Mouse (Mus musculus) olfactory bulb, adult 2 months (tissue): ENCODE measurements at regions not wholly inside any gene's neighbourhood (a gene's known extent, or its start where the extent isn't known, plus 50 kb on each side); places are given as distances from the start of the nearest gene placed in this dataset.

ENCODE experiments used
- H3K27ac ChIP-seq: fragments of 200-500 bp; 2 replicates; pipeline ENCODE4 v1.5.1; 2012; ENCODE audit warnings: low read depth, low read length; ENCODE audit not compliant: insufficient read depth
- H3K4me1 ChIP-seq: fragments of 200-500 bp; 2 replicates; pipeline ENCODE4 v1.6.1; 2012; ENCODE audit warnings: low read length; ENCODE audit not compliant: control insufficient read depth, insufficient read depth
- H3K4me3 ChIP-seq: fragments of 200-500 bp; 2 replicates; pipeline ENCODE4 v1.5.1; 2012; ENCODE audit warnings: mild to moderate bottlenecking, low read depth, low read length, moderate library complexity; ENCODE audit not compliant: insufficient read depth
- CTCF ChIP-seq: fragments of 200-500 bp; IDR thresholded peaks from 2 replicates; pipeline ENCODE4 v1.5.1; 2012; ENCODE audit warnings: low read depth, mild to moderate bottlenecking, low read length, moderate library complexity; ENCODE audit not compliant: insufficient read depth
- POLR2A ChIP-seq: fragments of 200-500 bp; IDR thresholded peaks from 2 replicates; pipeline ENCODE4 v1.6.1; 2012; ENCODE audit warnings: mild to moderate bottlenecking, low read depth, low read length, moderate library complexity; ENCODE audit not compliant: insufficient read depth
- WGBS: fragments of 180-500 bp; shearing (Covaris S2); methylation state at CpG from one replicate; pipeline ENCODE4 v1.1.7; 2018; 5-methylcytosine and 5-hydroxymethylcytosine counted together

DNA sequence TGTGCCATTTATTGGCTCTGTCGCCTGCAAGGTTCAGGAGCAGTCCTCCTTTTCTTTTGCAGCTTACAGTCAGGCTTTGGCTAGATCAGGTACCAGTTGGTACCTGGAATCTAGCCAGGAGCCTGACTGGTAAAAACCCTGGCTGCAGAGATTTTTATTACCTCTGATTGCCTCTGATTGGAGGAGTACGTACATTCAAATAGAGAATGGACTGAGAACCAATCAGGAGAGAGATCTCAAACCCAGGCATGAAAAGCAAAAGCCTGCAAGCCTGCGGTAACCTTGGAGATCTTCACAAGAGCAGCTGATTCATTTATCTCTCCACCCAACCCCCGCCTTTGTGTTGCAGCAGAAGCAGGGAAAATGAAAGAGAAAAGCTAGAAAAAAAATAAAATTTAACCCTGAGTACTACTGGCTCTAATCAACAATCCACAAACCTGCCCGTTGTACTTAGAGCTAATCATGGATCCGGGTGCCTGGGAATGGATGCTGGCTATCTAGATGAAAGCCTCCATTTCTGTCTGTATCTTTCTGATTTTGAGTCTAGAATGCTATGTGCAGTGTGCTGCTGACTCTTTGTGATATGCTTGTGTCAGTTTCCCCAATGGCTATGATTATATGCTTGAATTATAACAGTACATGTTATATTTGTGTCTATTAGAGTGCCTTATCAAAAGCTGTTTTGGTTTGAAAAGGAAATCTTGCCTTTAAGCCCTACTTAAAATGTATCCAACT lies 406.2 kb upstream of the Ndn start:
- WGBS: 34% methylated on average over 6 of the region's 6 CpGs
- H3K4me1 ChIP-seq: peaks cover 2% of the 10 kb centered on the region; the same call in 1 of the 2 replicates
- no peak overlapping the region for H3K4me3 ChIP-seq
- H3K27ac ChIP-seq: peak overlapping the region; percentile 62
- TF ChIP-seq CTCF (no peak), POLR2A (no peak)

DNA sequence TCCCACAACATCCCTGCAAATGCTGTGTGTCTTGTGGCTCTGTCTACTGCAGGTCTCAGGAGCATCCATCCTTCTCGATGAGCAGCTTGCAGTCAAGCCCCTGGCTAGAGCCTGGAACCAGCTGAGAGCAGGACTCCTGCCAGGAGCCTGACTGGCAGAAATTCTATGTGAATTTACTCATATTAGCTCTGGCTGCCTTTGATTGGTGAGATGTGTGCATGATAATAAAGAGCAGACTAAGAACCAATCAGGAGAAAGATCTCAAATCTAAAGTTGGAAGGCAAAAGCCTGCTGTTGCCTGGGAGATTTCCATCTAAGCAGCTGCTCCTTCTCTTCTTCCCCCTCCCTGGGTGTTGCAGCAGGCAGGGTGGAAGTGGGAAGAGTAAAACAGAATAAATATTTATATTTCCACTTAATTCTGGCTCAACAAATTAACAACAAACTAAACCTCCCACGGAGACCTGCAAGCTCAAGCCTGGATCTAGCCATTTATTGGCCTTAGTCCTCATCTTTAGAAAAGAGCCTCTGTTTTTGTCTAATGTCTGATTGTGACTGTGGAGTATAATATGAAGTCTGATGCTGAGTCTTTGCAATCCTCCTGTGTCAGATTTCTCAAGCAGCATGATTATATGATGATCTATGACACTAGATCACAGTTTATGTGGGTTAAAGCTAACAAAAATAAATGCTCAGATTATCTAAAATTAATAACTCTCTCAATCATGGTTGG lies 364.0 kb upstream of the Ndn start:
- Histone ChIP-seq H3K27ac (peak overlapping the region; percentile 73), H3K4me3 (peak overlapping the region; percentile 44), H3K4me1 (no peaks in the 10 kb centered on the region)
- WGBS: 23% methylated on average over 2 of the region's 2 CpGs
- TF ChIP-seq POLR2A (peak; percentile 42; the same call in 1 of the 2 replicates), CTCF (no peak)

DNA sequence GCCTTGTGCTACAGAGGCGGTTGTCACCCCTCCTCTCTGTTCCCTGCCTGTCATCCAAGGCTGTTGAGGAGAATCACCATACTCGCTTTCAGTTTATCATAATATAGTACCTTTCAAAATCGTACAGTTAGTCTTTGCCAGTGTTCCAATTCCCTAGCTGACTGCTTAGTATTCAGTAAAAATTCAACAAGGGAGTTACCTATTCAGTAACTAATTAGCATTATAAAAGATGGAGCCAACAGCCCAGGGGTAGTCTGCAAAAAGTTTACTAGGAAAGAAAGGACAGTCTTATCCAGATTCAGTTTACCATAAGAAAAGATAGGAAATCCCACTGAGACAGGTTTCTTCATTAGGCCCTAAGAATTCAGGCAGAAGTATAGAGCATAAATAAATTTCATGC lies 319.7 kb upstream of the Ndn start:
- no peaks in the 10 kb centered on the region for H3K4me1 ChIP-seq
- TF ChIP-seq CTCF (no peak), POLR2A (no peak)
- H3K4me3 ChIP-seq: no peak overlapping the region
- 65% methylated on average over 3 of the region's 3 CpGs for WGBS
- H3K27ac ChIP-seq: no peak overlapping the region

DNA sequence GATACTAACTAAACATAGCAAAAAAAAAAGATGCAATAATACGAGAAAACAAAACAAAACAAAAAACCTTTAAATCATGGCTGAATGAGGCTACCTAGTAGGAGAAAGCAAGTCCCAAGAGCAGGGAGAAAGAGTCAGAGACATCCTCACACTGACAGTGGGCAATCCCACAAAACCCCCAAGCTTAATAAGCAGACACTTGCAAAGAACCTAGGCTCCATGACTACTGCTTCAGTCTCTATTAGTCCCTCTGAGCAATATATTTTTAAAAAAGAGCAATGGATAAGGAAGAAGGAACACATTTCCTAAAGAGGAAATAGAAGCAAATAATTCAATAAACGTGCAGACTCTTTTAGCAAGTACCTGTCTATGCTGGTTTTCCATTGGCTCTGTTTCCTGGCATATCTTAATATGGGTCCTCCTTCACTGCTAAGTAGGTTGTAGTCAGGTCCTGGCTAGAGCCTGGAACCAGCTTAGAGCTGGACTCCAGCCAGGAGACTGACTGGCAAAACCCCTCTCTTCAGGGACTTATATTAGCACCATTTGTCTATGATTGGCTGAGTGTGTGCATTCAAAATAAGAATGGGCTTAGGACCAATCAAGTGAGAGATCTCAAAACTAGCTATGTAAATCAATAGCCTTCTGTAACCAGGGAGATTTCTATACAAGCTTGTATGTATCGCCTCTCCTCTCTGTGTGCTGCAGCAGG lies 300.5 kb upstream of the Ndn start:
- Histone ChIP-seq H3K27ac (no peak overlapping the region), H3K4me3 (no peak overlapping the region), H3K4me1 (no peaks in the 10 kb centered on the region)
- WGBS: 37% methylated on average over 3 of the region's 3 CpGs
- no peak for TF ChIP-seq POLR2A
- no peak for TF ChIP-seq CTCF

DNA sequence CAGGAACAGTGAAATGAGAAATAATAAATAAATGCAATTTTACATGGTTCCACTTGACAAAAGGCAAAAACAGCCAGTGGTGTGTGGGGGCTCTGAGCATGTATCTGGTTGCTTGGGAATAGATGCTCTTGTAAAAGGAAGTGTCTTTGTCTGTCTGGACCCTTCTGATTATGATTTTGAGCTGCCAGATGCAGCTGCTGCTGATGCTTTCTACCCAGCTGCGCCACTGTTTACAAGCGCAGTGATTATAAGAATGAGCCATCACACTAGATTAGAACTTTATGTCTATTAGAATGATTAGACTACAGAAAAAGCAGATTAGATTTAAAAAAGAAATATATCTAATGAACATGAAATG lies 299.9 kb upstream of the Ndn start:
- WGBS: 48% methylated on average over 2 of the region's 2 CpGs
- TF ChIP-seq CTCF (no peak), POLR2A (no peak)
- Histone ChIP-seq H3K27ac (no peak overlapping the region), H3K4me3 (no peak overlapping the region), H3K4me1 (no peaks in the 10 kb centered on the region)

DNA sequence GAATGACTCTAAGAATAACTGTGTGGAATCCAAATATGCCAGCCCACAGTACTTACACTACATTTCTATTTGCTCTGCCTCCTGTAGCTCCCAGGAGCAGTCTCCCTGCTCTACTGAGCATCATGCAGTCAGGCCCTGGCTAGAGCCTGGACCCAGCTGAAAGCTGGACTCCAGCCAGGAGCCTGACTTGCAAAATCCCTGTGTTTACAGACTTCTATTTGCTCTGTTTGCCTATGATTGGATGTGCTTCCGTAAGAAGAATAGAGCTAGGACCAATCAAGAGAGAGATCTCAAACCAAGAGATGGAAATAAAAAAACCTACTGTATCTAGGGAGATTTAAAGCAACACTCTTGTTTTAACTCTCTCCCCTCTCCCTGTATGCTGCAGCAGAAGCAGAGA lies 267.8 kb upstream of the Ndn start:
- H3K4me1 ChIP-seq: no peaks in the 10 kb centered on the region
- TF ChIP-seq CTCF: no peak
- no peak for TF ChIP-seq POLR2A
- WGBS: 37% methylated on average over 1 of the region's 1 CpGs
- H3K4me3 ChIP-seq: no peak overlapping the region
- H3K27ac ChIP-seq: no peak overlapping the region

DNA sequence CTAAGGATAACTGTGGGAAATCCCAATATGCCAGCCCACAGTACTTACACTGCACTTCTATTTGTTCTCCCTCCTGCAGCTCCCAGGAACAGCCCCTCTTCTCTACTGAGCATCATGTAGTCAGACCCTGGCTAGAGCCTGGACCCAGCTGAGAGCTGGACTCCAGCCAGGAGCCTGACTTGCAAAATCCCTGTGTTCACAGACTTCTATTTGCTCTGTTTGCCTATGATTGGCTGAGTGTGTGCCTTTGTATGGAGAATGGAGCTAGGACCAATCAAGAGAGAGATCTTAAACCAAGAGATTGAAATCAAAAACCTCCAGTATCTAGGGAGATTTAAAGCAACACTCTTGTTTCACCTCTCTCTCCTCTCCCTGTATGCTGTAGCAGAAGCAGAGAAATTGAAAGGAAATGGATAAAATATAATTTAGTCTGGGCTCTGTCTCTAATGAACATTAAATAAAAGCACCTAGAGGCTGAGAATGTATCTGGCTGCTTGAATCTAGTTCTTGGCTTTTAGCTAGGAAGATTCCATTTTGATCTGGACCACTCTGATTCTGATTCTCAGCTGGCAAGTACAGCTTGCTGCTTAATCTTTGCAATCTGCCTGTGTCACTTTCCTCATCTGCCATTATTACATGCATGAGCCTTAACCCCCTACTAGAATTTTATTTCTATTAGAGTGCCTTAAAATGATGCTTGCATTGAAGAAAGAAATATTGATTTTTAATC lies 261.1 kb upstream of the Ndn start:
- Histone ChIP-seq H3K27ac (no peak overlapping the region), H3K4me3 (no peak overlapping the region), H3K4me1 (no peaks in the 10 kb centered on the region)
- TF ChIP-seq CTCF (no peak), POLR2A (no peak)
